Mouse (Mus musculus) G1E (cell line): Measurements from ENCODE around the gene Tmeff1.

Source experiments
- CTCF ChIP-seq: IDR thresholded peaks from 2 replicates; pipeline ENCODE4 v1.5.1; 2012; ENCODE audit warnings: low read depth, low read length, inconsistent platforms, mixed read lengths
- GATA1 ChIP-seq: IDR thresholded peaks from 2 replicates; pipeline ENCODE4 v1.6.1; 2012; ENCODE audit warnings: borderline replicate concordance, low read length, inconsistent platforms, mixed read lengths
- GATA2 ChIP-seq: IDR thresholded peaks from 2 replicates; pipeline ENCODE4 v1.6.1; 2012; ENCODE audit warnings: low read depth, low read length, inconsistent platforms, borderline replicate concordance
- POLR2AphosphoS5 ChIP-seq: IDR thresholded peaks from 2 replicates; pipeline ENCODE4 v1.6.1; 2012; ENCODE audit warnings: low read depth, low read length, inconsistent platforms; ENCODE audit not compliant: insufficient replicate concordance
- TAL1 ChIP-seq: conservative IDR thresholded peaks from 2 replicates; pipeline ENCODE4 v1.6.1; 2012; ENCODE audit warnings: low read depth, low read length, inconsistent platforms, mixed read lengths

- TF ChIP-seq CTCF (no peak), TAL1 (no peak), POLR2AphosphoS5 (no peak), GATA1 (no peak), GATA2 (no peak)
Measured at GRCm38 (mm10) chr4:48544141-48544540, 40.8 kb upstream of the Tmeff1 start.
